Mouse (Mus musculus): ENCODE results near the gene Col5a3. TPM values are rescaled to one million over a fixed set of nuclear protein-coding genes. Genes with fewer than 3 reads are reported as not detected.

Col5a3 gene
- polyA plus RNA-seq, 1 experiment, result 4.3 TPM

GRCm38 (mm10) chr9:20726859-20727600 lies 87.8 kb downstream of the Col5a3 start:
- peaks cover 28% of the 10 kb centered on the region for H3K27me3 ChIP-seq (ENCODE audit: control insufficient read depth, insufficient read depth, low read length)
- no peak for TF ChIP-seq POLR2A (IDR thresholded peaks at IDR 0.05; ENCODE audit: control insufficient read depth, extremely low read depth, insufficient read depth, low read length, poor library complexity)
- no peak for TF ChIP-seq CTCF (IDR thresholded peaks at IDR 0.05; ENCODE audit: borderline replicate concordance, control insufficient read depth, extremely low read depth, insufficient read depth, low read length, poor library complexity)
- WGBS, result 3% methylated on average over 54 of the region's 54 CpGs
- H3K4me1 ChIP-seq (replicated peaks; ENCODE audit: control insufficient read depth, insufficient read depth, low read length), result peaks cover 13% of the 10 kb centered on the region
- H3K4me3 ChIP-seq (ENCODE audit: control insufficient read depth, insufficient read depth, low read length), result peak overlapping the region; percentile 32; the same call in 1 of the 2 replicates
- DNase-seq, result no peak
- H3K36me3 ChIP-seq (ENCODE audit: control insufficient read depth, insufficient read depth, low read length), result no peaks in the 10 kb centered on the region
- H3K27ac ChIP-seq (ENCODE audit: control insufficient read depth, insufficient read depth, low read length), result no peak overlapping the region

GRCm38 (mm10) chr9:20726134-20726858 lies 88.6 kb downstream of the Col5a3 start:
- Histone ChIP-seq H3K4me1 (replicated peaks; ENCODE audit: control insufficient read depth, insufficient read depth, low read length) (peaks cover 13% of the 10 kb centered on the region), H3K36me3 (ENCODE audit: control insufficient read depth, insufficient read depth, low read length) (no peaks in the 10 kb centered on the region), H3K4me3 (ENCODE audit: control insufficient read depth, insufficient read depth, low read length) (no peak overlapping the region), H3K27ac (ENCODE audit: control insufficient read depth, insufficient read depth, low read length) (no peak overlapping the region), H3K27me3 (ENCODE audit: control insufficient read depth, insufficient read depth, low read length) (peaks cover 28% of the 10 kb centered on the region)
- no peak for DNase-seq
- TF ChIP-seq POLR2A (IDR thresholded peaks at IDR 0.05; ENCODE audit: control insufficient read depth, extremely low read depth, insufficient read depth, low read length, poor library complexity) (no peak), CTCF (IDR thresholded peaks at IDR 0.05; ENCODE audit: borderline replicate concordance, control insufficient read depth, extremely low read depth, insufficient read depth, low read length, poor library complexity) (peak; percentile 12; the same call in 1 of the 2 replicates)
- WGBS, result 9% methylated on average over 42 of the region's 42 CpGs

- Histone ChIP-seq H3K27ac (ENCODE audit: control insufficient read depth, insufficient read depth, low read length) (no peak overlapping the region), H3K27me3 (ENCODE audit: control insufficient read depth, insufficient read depth, low read length) (peaks cover 6% of the 10 kb centered on the region), H3K4me1 (replicated peaks; ENCODE audit: control insufficient read depth, insufficient read depth, low read length) (peaks cover 5% of the 10 kb centered on the region), H3K36me3 (ENCODE audit: control insufficient read depth, insufficient read depth, low read length) (no peaks in the 10 kb centered on the region), H3K4me3 (ENCODE audit: control insufficient read depth, insufficient read depth, low read length) (no peak overlapping the region)
- TF ChIP-seq CTCF (IDR thresholded peaks at IDR 0.05; ENCODE audit: borderline replicate concordance, control insufficient read depth, extremely low read depth, insufficient read depth, low read length, poor library complexity) (no peak), POLR2A (IDR thresholded peaks at IDR 0.05; ENCODE audit: control insufficient read depth, extremely low read depth, insufficient read depth, low read length, poor library complexity) (no peak)
- WGBS, result 36% methylated on average over 2 of the region's 2 CpGs
- no peak for DNase-seq
These were observed 93.3 kb downstream of the Col5a3 start for GRCm38 (mm10) chr9:20721582-20721981.

Other genes starting within 250 kb of the Col5a3 start
- gene Zfp846, start 233.8 kb downstream of the Col5a3 start, polyA plus RNA-seq (2012; rRNA removed), result 7.5 and 8.2 TPM in 2 replicates
- 189 and 207 TPM in 2 replicates for gene Ubl5, start 172.2 kb downstream of the Col5a3 start, polyA plus RNA-seq (2012; rRNA removed)
- gene Fbxl12, start 170.3 kb downstream of the Col5a3 start, polyA plus RNA-seq (2012; rRNA removed), result 560 and 583 TPM in 2 replicates
- 36.8 and 37.2 TPM in 2 replicates for gene Pin1, start 163.0 kb downstream of the Col5a3 start, polyA plus RNA-seq (2012; rRNA removed)
- gene Olfm2, start 68.7 kb downstream of the Col5a3 start, polyA plus RNA-seq (2012; rRNA removed), result 0.51 and 0.93 TPM in 2 replicates
- not detected in 2 replicates for gene Rdh8, start 3.4 kb upstream of the Col5a3 start, polyA plus RNA-seq (2012; rRNA removed)
- 93.1 and 103 TPM in 2 replicates for gene A230050P20Rik, start 53.6 kb upstream of the Col5a3 start, polyA plus RNA-seq (2012; rRNA removed)
- 8.7 and 8.8 TPM in 2 replicates for gene Angptl6, start 64.7 kb upstream of the Col5a3 start, polyA plus RNA-seq (2012; rRNA removed)
- 121 and 140 TPM in 2 replicates for gene Ppan, start 73.1 kb upstream of the Col5a3 start, polyA plus RNA-seq (2012; rRNA removed)
- 137 and 140 TPM in 2 replicates for gene Eif3g, start 83.6 kb upstream of the Col5a3 start, polyA plus RNA-seq (2012; rRNA removed)
- gene Dnmt1, start 144.8 kb upstream of the Col5a3 start, polyA plus RNA-seq (2012; rRNA removed), result 142 and 194 TPM in 2 replicates
- gene S1pr2, start 161.7 kb upstream of the Col5a3 start, polyA plus RNA-seq (2012; rRNA removed), result 11.0 and 11.2 TPM in 2 replicates
- 125 and 140 TPM in 2 replicates for gene Mrpl4, start 187.7 kb upstream of the Col5a3 start, polyA plus RNA-seq (2012; rRNA removed)
- gene Icam1, start 200.9 kb upstream of the Col5a3 start, polyA plus RNA-seq (2012; rRNA removed), result 78.1 and 90.8 TPM in 2 replicates
- gene Icam4, start 214.3 kb upstream of the Col5a3 start, polyA plus RNA-seq (2012; rRNA removed), result 0.26 and 0.71 TPM in 2 replicates
- gene Icam5, start 217.0 kb upstream of the Col5a3 start, polyA plus RNA-seq (2012; rRNA removed), result 0.63 and 1.0 TPM in 2 replicates

Data from thymus, adult 2 months (tissue).